Mouse (Mus musculus) limb, embryonic 13.5 days (tissue): ENCODE measurements around the gene Bin2. TPM values are rescaled to one million over a fixed set of nuclear protein-coding genes. Genes with fewer than 3 reads are reported as not detected.
"Not testable (repeated sequence)": the region's sequence is repeated elsewhere in the genome, so short reads cannot be mapped to it uniquely, and the experiment has no call there.

Experiments
- ATAC-seq: fragments of 200-750 bp; cut with Nextera tagmentation; 2 replicates; pipeline ENCODE4 v1.8.0; 2017; ENCODE audit warnings: low read depth, moderate number of reproducible peaks, moderate TSS enrichment; ENCODE audit not compliant: low FRiP score
- H3K27ac ChIP-seq: fragments of 300-500 bp; sonication (generic); 2 replicates; pipeline ENCODE4 v1.5.1; 2015; ENCODE audit warnings: inconsistent platforms, mild to moderate bottlenecking, moderate library complexity
- H3K27me3 ChIP-seq: fragments of 300-500 bp; sonication (generic); 2 replicates; pipeline ENCODE4 v1.6.1; 2015; ENCODE audit warnings: mild to moderate bottlenecking, inconsistent platforms
- H3K36me3 ChIP-seq: fragments of 300-500 bp; sonication (generic); 2 replicates; pipeline ENCODE4 v1.6.1; 2015; ENCODE audit warnings: inconsistent platforms, mild to moderate bottlenecking, moderate library complexity
- H3K4me1 ChIP-seq: fragments of 300-500 bp; sonication (generic); 2 replicates; pipeline ENCODE4 v1.6.1; 2015; ENCODE audit warnings: inconsistent platforms
- H3K4me2 ChIP-seq: fragments of 300-500 bp; sonication (generic); replicated peaks from 2 replicates; pipeline ENCODE4 v1.6.1; 2015; ENCODE audit warnings: inconsistent platforms, mild to moderate bottlenecking, moderate library complexity
- H3K4me3 ChIP-seq: fragments of 300-500 bp; sonication (generic); 2 replicates; pipeline ENCODE4 v1.5.1; 2015; ENCODE audit warnings: moderate library complexity, mild to moderate bottlenecking, inconsistent platforms
- H3K9ac ChIP-seq: fragments of 300-500 bp; sonication (generic); 2 replicates; pipeline ENCODE4 v1.6.1; 2015; ENCODE audit warnings: mild to moderate bottlenecking, inconsistent platforms
- H3K9me3 ChIP-seq: fragments of 300-500 bp; sonication (generic); 2 replicates; pipeline ENCODE4 v1.6.1; 2016; ENCODE audit warnings: inconsistent platforms
- WGBS: fragments of 180-500 bp; shearing (Covaris S2); methylation state at CpG from one replicate; pipeline ENCODE4 v1.1.7; 2015; 5-methylcytosine and 5-hydroxymethylcytosine counted together
- polyA plus RNA-seq: library from polyadenylated mRNA; unstranded; fragments of >200 nt; fragmentation: Nextera tagmentation; extraction: Ambion mirVana; gene quantifications from 2 replicates; pipeline ENCODE4 v1.2.1, GENCODE M21; 2015

Gene Bin2
- polyA plus RNA-seq, 1 experiment from 2014 or later: 2.4 TPM

- ATAC-seq: no peak
- peaks cover 11% of the 10 kb centered on the region for H3K36me3 ChIP-seq
- peaks cover 15% of the 10 kb centered on the region for H3K27me3 ChIP-seq
- WGBS: 9% methylated on average over 16 of the region's 16 CpGs
- H3K9me3 ChIP-seq: no peaks in the 10 kb centered on the region
- peak overlapping the region; percentile 70 for H3K4me2 ChIP-seq
- peaks cover 20% of the 10 kb centered on the region for H3K4me1 ChIP-seq
- H3K4me3 ChIP-seq: peak overlapping the region; percentile 30
- H3K27ac ChIP-seq: no peak overlapping the region
- peak overlapping the region; percentile 43 for H3K9ac ChIP-seq
Observed at GRCm38 (mm10) chr15:100613584-100613983, 55.8 kb downstream of the Bin2 start.

- peaks cover 15% of the 10 kb centered on the region for H3K27me3 ChIP-seq
- H3K27ac ChIP-seq: no peak overlapping the region
- H3K4me1 ChIP-seq: peaks cover 20% of the 10 kb centered on the region
- no peak overlapping the region for H3K9ac ChIP-seq
- ATAC-seq: no peak
- no peaks in the 10 kb centered on the region for H3K36me3 ChIP-seq
- WGBS: 71% methylated on average over 2 of the region's 2 CpGs
- H3K4me3 ChIP-seq: no peak overlapping the region
- no peaks in the 10 kb centered on the region for H3K9me3 ChIP-seq
- no peak overlapping the region for H3K4me2 ChIP-seq
Observed at GRCm38 (mm10) chr15:100612432-100612831, 56.9 kb downstream of the Bin2 start.

GRCm38 (mm10) chr15:100611951-100612350, 57.4 kb downstream of the Bin2 start:
- no peak overlapping the region for H3K9ac ChIP-seq
- no peak overlapping the region for H3K4me2 ChIP-seq
- H3K36me3 ChIP-seq: no peaks in the 10 kb centered on the region
- H3K9me3 ChIP-seq: no peaks in the 10 kb centered on the region
- H3K27me3 ChIP-seq: peaks cover 15% of the 10 kb centered on the region
- H3K4me1 ChIP-seq: peaks cover 19% of the 10 kb centered on the region
- no peak overlapping the region for H3K4me3 ChIP-seq
- 83% methylated on average over 7 of the region's 7 CpGs for WGBS
- H3K27ac ChIP-seq: no peak overlapping the region
- ATAC-seq: no peak

GRCm38 (mm10) chr15:100606677-100607076, 62.7 kb downstream of the Bin2 start:
- H3K36me3 ChIP-seq, H3K27ac ChIP-seq, H3K4me1 ChIP-seq, H3K4me3 ChIP-seq, H3K9me3 ChIP-seq, H3K9ac ChIP-seq, ATAC-seq, H3K4me2 ChIP-seq: not testable (repeated sequence)
- 88% methylated on average over 8 of the region's 8 CpGs for WGBS
- peaks cover 41% of the 10 kb centered on the region for H3K27me3 ChIP-seq

- WGBS: 50% methylated on average over 3 of the region's 3 CpGs
- no peak for ATAC-seq
- H3K36me3 ChIP-seq: no peaks in the 10 kb centered on the region
- H3K4me2 ChIP-seq: no peak overlapping the region
- no peak overlapping the region for H3K9ac ChIP-seq
- H3K27ac ChIP-seq: no peak overlapping the region
- H3K9me3 ChIP-seq: no peaks in the 10 kb centered on the region
- H3K4me1 ChIP-seq: peaks cover 23% of the 10 kb centered on the region
- H3K4me3 ChIP-seq: no peak overlapping the region
- peaks cover 63% of the 10 kb centered on the region for H3K27me3 ChIP-seq
Observed at GRCm38 (mm10) chr15:100601669-100602068, 67.7 kb downstream of the Bin2 start.

- Histone ChIP-seq H3K9me3 (no peaks in the 10 kb centered on the region), H3K4me2 (peak overlapping the region; percentile 94), H3K27ac (no peak overlapping the region), H3K9ac (peak overlapping the region; percentile 82), H3K36me3 (no peaks in the 10 kb centered on the region), H3K4me3 (peak overlapping the region; percentile 78), H3K4me1 (peaks cover 23% of the 10 kb centered on the region), H3K27me3 (peaks cover 62% of the 10 kb centered on the region)
- ATAC-seq: no peak
- 10% methylated on average over 21 of the region's 21 CpGs for WGBS
Observed at GRCm38 (mm10) chr15:100600696-100601272, 68.6 kb downstream of the Bin2 start.

GRCm38 (mm10) chr15:100600047-100600695, 69.2 kb downstream of the Bin2 start:
- H3K9ac ChIP-seq: peak overlapping the region; percentile 82
- 1% methylated on average over 31 of the region's 35 CpGs for WGBS
- peaks cover 23% of the 10 kb centered on the region for H3K4me1 ChIP-seq
- peak overlapping the region; percentile 78 for H3K4me3 ChIP-seq
- peaks cover 56% of the 10 kb centered on the region for H3K27me3 ChIP-seq
- peak overlapping the region; percentile 94 for H3K4me2 ChIP-seq
- peak; percentile 57 for ATAC-seq
- no peak overlapping the region for H3K27ac ChIP-seq
- H3K36me3 ChIP-seq: no peaks in the 10 kb centered on the region
- no peaks in the 10 kb centered on the region for H3K9me3 ChIP-seq

GRCm38 (mm10) chr15:100599276-100600046, 69.9 kb downstream of the Bin2 start, which contains the start of gene Pou6f1:
Gene Pou6f1, minus strand, starts transcription at chr15:100599984.
- Histone ChIP-seq H3K27me3 (peaks cover 49% of the 10 kb centered on the region), H3K9ac (peak within 1 kb of the TSS; percentile 82), H3K4me2 (peak within 1 kb of the TSS; percentile 94), H3K36me3 (no peaks in the 10 kb centered on the region), H3K9me3 (no peaks in the 10 kb centered on the region), H3K27ac (no peak within 1 kb of the TSS), H3K4me3 (peak within 1 kb of the TSS; percentile 78), H3K4me1 (peaks cover 19% of the 10 kb centered on the region)
- 1% methylated on average over 71 of the region's 76 CpGs for WGBS
- peak; percentile 68 for ATAC-seq

- Histone ChIP-seq H3K9ac (peak overlapping the region; percentile 82), H3K27me3 (peaks cover 46% of the 10 kb centered on the region), H3K4me3 (peak overlapping the region; percentile 78), H3K4me1 (peaks cover 19% of the 10 kb centered on the region), H3K4me2 (peak overlapping the region; percentile 94), H3K27ac (no peak overlapping the region), H3K9me3 (no peaks in the 10 kb centered on the region), H3K36me3 (no peaks in the 10 kb centered on the region)
- no peak for ATAC-seq
- WGBS: under 1% methylated on average over 12 of the region's 12 CpGs
Observed at GRCm38 (mm10) chr15:100598883-100599275, 70.5 kb downstream of the Bin2 start.

- Histone ChIP-seq H3K9me3 (no peaks in the 10 kb centered on the region), H3K27me3 (peaks cover 41% of the 10 kb centered on the region), H3K4me3 (peak overlapping the region; percentile 78), H3K4me2 (peak overlapping the region; percentile 94), H3K9ac (peak overlapping the region; percentile 82; the same call in 1 of the 2 replicates), H3K27ac (no peak overlapping the region), H3K4me1 (peaks cover 19% of the 10 kb centered on the region), H3K36me3 (no peaks in the 10 kb centered on the region)
- ATAC-seq: no peak
- WGBS: 15% methylated on average over 9 of the region's 9 CpGs
Observed at GRCm38 (mm10) chr15:100598287-100598882, 71.0 kb downstream of the Bin2 start.

- H3K4me2 ChIP-seq: no peak overlapping the region
- H3K27ac ChIP-seq: no peak overlapping the region
- peaks cover 5% of the 10 kb centered on the region for H3K27me3 ChIP-seq
- peaks cover under 1% of the 10 kb centered on the region; the same call in 1 of the 2 replicates for H3K36me3 ChIP-seq
- ATAC-seq: no peak
- no peaks in the 10 kb centered on the region for H3K4me1 ChIP-seq
- H3K9ac ChIP-seq: no peak overlapping the region
- no peaks in the 10 kb centered on the region for H3K9me3 ChIP-seq
- H3K4me3 ChIP-seq: no peak overlapping the region
- WGBS: 84% methylated on average over 6 of the region's 6 CpGs
Observed at GRCm38 (mm10) chr15:100592817-100593216, 76.5 kb downstream of the Bin2 start.
